Mouse (Mus musculus) layer of hippocampus, postnatal 25 days (tissue): ENCODE measurements at regions not wholly inside any gene's neighbourhood (a gene's known extent, or its start where the extent isn't known, plus 50 kb on each side); places are given as distances from the start of the nearest gene placed in this dataset.

Source experiments
- DNase-seq, 2 experiments: peaks; one replicate each; pipeline ENCODE4 v3.0.0; 2022; ENCODE audit warnings: mixed read lengths in 2 of 2, low spot score in 1 of 2; ENCODE audit errors: extremely low spot score in 1 of 2

- DNase-seq = no peak
These were observed 257.0 kb upstream of the Rnaseh2b start for GRCm38 (mm10) chr14:62035416-62035815.

- DNase-seq = no peak
These were observed 254.9 kb upstream of the Rnaseh2b start for GRCm38 (mm10) chr14:62037514-62037913.

- DNase-seq = no peak
These were observed 254.5 kb upstream of the Rnaseh2b start for GRCm38 (mm10) chr14:62037917-62038316.

- DNase-seq = peak; percentile 48 to 81
These were observed 249.9 kb upstream of the Rnaseh2b start for GRCm38 (mm10) chr14:62042305-62043116.

GRCm38 (mm10) chr14:62043117-62043422 lies 249.3 kb upstream of the Rnaseh2b start:
- DNase-seq = no peak

GRCm38 (mm10) chr14:62050941-62051340 lies 241.4 kb upstream of the Rnaseh2b start:
- DNase-seq = no peak

- no peak for DNase-seq
These were observed 240.5 kb upstream of the Rnaseh2b start for GRCm38 (mm10) chr14:62051923-62052322.

GRCm38 (mm10) chr14:62053004-62053403 lies 239.4 kb upstream of the Rnaseh2b start:
- DNase-seq = no peak

GRCm38 (mm10) chr14:62057096-62057495 lies 235.3 kb upstream of the Rnaseh2b start:
- DNase-seq = no peak

- no peak for DNase-seq
These were observed 234.3 kb upstream of the Rnaseh2b start for GRCm38 (mm10) chr14:62058100-62058499.

GRCm38 (mm10) chr14:62071140-62071539 lies 221.2 kb upstream of the Rnaseh2b start:
- no peak for DNase-seq

GRCm38 (mm10) chr14:62084047-62084446 lies 208.3 kb upstream of the Rnaseh2b start:
- no peak for DNase-seq

- no peak for DNase-seq
These were observed 204.2 kb upstream of the Rnaseh2b start for GRCm38 (mm10) chr14:62088174-62088573.

- DNase-seq = no peak
These were observed 174.9 kb upstream of the Rnaseh2b start for GRCm38 (mm10) chr14:62117532-62117931.

GRCm38 (mm10) chr14:62118542-62118953 lies 173.8 kb upstream of the Rnaseh2b start:
- no peak for DNase-seq

- no peak for DNase-seq
These were observed 163.5 kb upstream of the Rnaseh2b start for GRCm38 (mm10) chr14:62128918-62129317.

- DNase-seq = no peak
These were observed 160.0 kb upstream of the Rnaseh2b start for GRCm38 (mm10) chr14:62132353-62132816.

GRCm38 (mm10) chr14:62137981-62138380 lies 154.4 kb upstream of the Rnaseh2b start:
- DNase-seq = no peak

- DNase-seq = peak in 1 of 2 experiments; percentile 17
These were observed 147.9 kb upstream of the Rnaseh2b start for GRCm38 (mm10) chr14:62144385-62145030.

- DNase-seq = no peak
These were observed 135.2 kb upstream of the Rnaseh2b start for GRCm38 (mm10) chr14:62157038-62157716.

GRCm38 (mm10) chr14:62159690-62160089 lies 132.7 kb upstream of the Rnaseh2b start:
- no peak for DNase-seq
